Mouse (Mus musculus) liver, embryonic 14.5 days (tissue): ENCODE measurements around the gene Ncs1.

Source experiments
- CTCF ChIP-seq: IDR thresholded peaks from 2 replicates; pipeline ENCODE4 v1.5.1; 2016; ENCODE audit warnings: antibody characterized with exemption, low read depth, control low read depth
- EP300 ChIP-seq: IDR thresholded peaks from 2 replicates; pipeline ENCODE4 v1.6.1; 2016; ENCODE audit warnings: antibody characterized with exemption, low read depth

- TF ChIP-seq CTCF, result no peak
- TF ChIP-seq EP300, result no peak
Observed at GRCm38 (mm10) chr2:31278483-31278882, 32.9 kb downstream of the Ncs1 start.
